In genomic region chr5:115026170-115026569, GRCm38 (mm10) we compare ENCODE assay signal across 33 mouse cellular contexts. TPM values are rescaled to one million over a fixed set of nuclear protein-coding genes. Genes with fewer than 3 reads are reported as not detected.
DNase-seq lines count a peak whose midpoint lies in the region; ATAC-seq and TF ChIP-seq lines count a peak whose summit lies in the region.
"Had no signal": no experiment of that assay in that cellular context is flagged by ENCODE, and none has a peak within 500 bp of the region (broad histone marks: within the 10 kb centered on the region; RNA-seq: fewer than 3 reads in every experiment).

No protein-coding gene starts in this region.

- WGBS in kidney, adult 2 months, result 63% methylated on average over 4 of the region's 4 CpGs
- WGBS in lung, postnatal 0 days, result 76% methylated on average over 4 of the region's 4 CpGs

- ATAC-seq in frontal cortex, adult (ENCODE audit: low TSS enrichment), result peak; percentile 77
- no peak for ATAC-seq in lung, postnatal 0 days
- ATAC-seq: forebrain, embryonic 15.5 days; inflammation-experienced regulatory T-cells, adult 6 months; midbrain, embryonic 15.5 days; Patski had no signal

- no peak overlapping the region for H3K9ac ChIP-seq in lung, postnatal 0 days (replicated peaks; ENCODE audit: low read depth)
- H3K9ac ChIP-seq: forebrain, embryonic 15.5 days; hindbrain, embryonic 15.5 days; limb, embryonic 13.5 days; liver, embryonic 15.5 days; lung, embryonic 15.5 days; midbrain, embryonic 15.5 days; stomach, embryonic 15.5 days had no signal

- H3K4me2 ChIP-seq in lung, postnatal 0 days (replicated peaks; ENCODE audit: low read depth, low read length), result no peak overlapping the region
- H3K4me2 ChIP-seq in myocyte (ENCODE audit: low read depth), result no peak overlapping the region
- H3K4me2 ChIP-seq: forebrain, embryonic 15.5 days; hindbrain, embryonic 15.5 days; limb, embryonic 13.5 days; liver, embryonic 15.5 days; lung, embryonic 15.5 days; midbrain, embryonic 15.5 days; stomach, embryonic 15.5 days had no signal

- no peak for DNase-seq in frontal cortex, adult 2 months (ENCODE audit: extremely low spot score in 1 of 2, low spot score in 1 of 2)
- no peak for DNase-seq in kidney, adult 2 months
- no peak for DNase-seq in kidney, adult 11 months
- no peak for DNase-seq in lung, postnatal 0 days (ENCODE audit: low spot score)
- DNase-seq in lung, adult 18-20 months, result no peak
- no peak for DNase-seq in thymus, postnatal 14 days
- DNase-seq: adrenal gland, postnatal 10 days; cerebellum, adult 11 months; cerebellum, postnatal 10 days; gastrocnemius, postnatal 25 days; heart, adult 18-20 months; heart, postnatal 14 days; kidney, adult 9 months; kidney, postnatal 10 days; lung, postnatal 36 days; right cerebral cortex, postnatal 25 days had no signal

- H3K4me3 ChIP-seq in kidney, adult 2 months (ENCODE audit: insufficient read depth, low read depth, low read length), result no peak overlapping the region
- no peak overlapping the region for H3K4me3 ChIP-seq in lung, postnatal 0 days (ENCODE audit: low read depth, low read length)
- no peak overlapping the region for H3K4me3 ChIP-seq in myocyte
- H3K4me3 ChIP-seq: forebrain, embryonic 15.5 days; hindbrain, embryonic 10.5 days; hindbrain, embryonic 15.5 days; limb, embryonic 13.5 days; liver, embryonic 15.5 days; lung, embryonic 15.5 days; midbrain, embryonic 10.5 days; midbrain, embryonic 15.5 days; stomach, embryonic 15.5 days had no signal

- peaks cover 100% of the 10 kb centered on the region for H3K79me2 ChIP-seq in myocyte (ENCODE audit: control insufficient read depth, insufficient read depth)

- no peaks in the 10 kb centered on the region for H3K9me3 ChIP-seq in lung, postnatal 0 days (ENCODE audit: low read length)
- H3K9me3 ChIP-seq: forebrain, embryonic 15.5 days; hindbrain, embryonic 15.5 days; limb, embryonic 13.5 days; liver, embryonic 15.5 days; lung, embryonic 15.5 days; midbrain, embryonic 15.5 days; stomach, embryonic 15.5 days had no signal

- no peak for TF ChIP-seq POLR2A in kidney, adult 2 months (IDR thresholded peaks at IDR 0.05; ENCODE audit: low read depth, low read length)
- no peak for TF ChIP-seq POLR2A in myocyte (IDR thresholded peaks at IDR 0.05; ENCODE audit: insufficient read length, low read depth)

- no peaks in the 10 kb centered on the region for H3K36me3 ChIP-seq in kidney, adult 2 months (ENCODE audit: control insufficient read depth, insufficient read depth, low read length)
- no peaks in the 10 kb centered on the region for H3K36me3 ChIP-seq in lung, postnatal 0 days (ENCODE audit: insufficient read depth, low read length)
- H3K36me3 ChIP-seq in myocyte (ENCODE audit: control insufficient read depth, insufficient read depth), result no peaks in the 10 kb centered on the region
- H3K36me3 ChIP-seq: forebrain, embryonic 15.5 days; hindbrain, embryonic 15.5 days; lung, embryonic 15.5 days; midbrain, embryonic 15.5 days; stomach, embryonic 15.5 days had no signal

- TF ChIP-seq CTCF in kidney, adult 2 months (conservative IDR thresholded peaks at IDR 0.05; ENCODE audit: insufficient read depth, insufficient read length, low read depth, low read length), result 0 out of 2 replicates have a peak, but pooled peaks have one; percentile 5
- peak; percentile 25; the same call in 1 of the 2 replicates for TF ChIP-seq CTCF in lung, postnatal 0 days (IDR thresholded peaks at IDR 0.05)

- no peaks in the 10 kb centered on the region for H3K27me3 ChIP-seq in kidney, adult 2 months (replicated peaks; ENCODE audit: control insufficient read depth, insufficient read depth, low read length)
- H3K27me3 ChIP-seq in lung, postnatal 0 days (replicated peaks; ENCODE audit: insufficient read depth, low read length), result no peaks in the 10 kb centered on the region
- no peaks in the 10 kb centered on the region for H3K27me3 ChIP-seq in myocyte (ENCODE audit: control insufficient read depth, insufficient read depth, insufficient read length)
- H3K27me3 ChIP-seq: forebrain, embryonic 15.5 days; hindbrain, embryonic 15.5 days; limb, embryonic 13.5 days; liver, embryonic 15.5 days; lung, embryonic 15.5 days; midbrain, embryonic 15.5 days; Patski; stomach, embryonic 15.5 days had no signal

- H3ac ChIP-seq in myocyte (ENCODE audit: control insufficient read depth, insufficient read length), result no peak overlapping the region

- TF ChIP-seq EP300 in lung, postnatal 0 days (IDR thresholded peaks at IDR 0.05), result no peak

- H3K4me1 ChIP-seq in kidney, adult 2 months (ENCODE audit: control insufficient read depth, insufficient read depth, low read length), result peaks cover 16% of the 10 kb centered on the region
- no peaks in the 10 kb centered on the region; the same call in 1 of the 2 replicates for H3K4me1 ChIP-seq in lung, postnatal 0 days (ENCODE audit: insufficient read depth, low read depth, low read length)
- H3K4me1 ChIP-seq: stomach, embryonic 15.5 days had no signal

- H3K27ac ChIP-seq in kidney, adult 2 months (ENCODE audit: insufficient read depth, low read depth, low read length), result no peak overlapping the region
- no peak overlapping the region for H3K27ac ChIP-seq in lung, postnatal 0 days (ENCODE audit: low read length)
- H3K27ac ChIP-seq: forebrain, embryonic 15.5 days; hindbrain, embryonic 10.5 days; hindbrain, embryonic 15.5 days; limb, embryonic 13.5 days; liver, embryonic 15.5 days; lung, embryonic 15.5 days; midbrain, embryonic 10.5 days; midbrain, embryonic 15.5 days; stomach, embryonic 15.5 days had no signal

TF ChIP-seq in myocyte, 11 proteins besides CTCF, POLR2A, EP300 and RAD21:
- TF ChIP-seq MYOG (IDR thresholded peaks at IDR 0.05; ENCODE audit: control insufficient read depth in 1 of 3, insufficient read depth in 1 of 3, insufficient read length in 2 of 3, low read depth in 2 of 3) (peak in 2 of 3 experiments; percentile 32 to 76), USF1 (IDR thresholded peaks at IDR 0.05; ENCODE audit: low read depth) (no peak), MYOD1 (IDR thresholded peaks at IDR 0.05; ENCODE audit: control insufficient read depth in 1 of 3, insufficient read length in 2 of 3, low read depth in 2 of 3) (peak; percentile 67 to 94 (median 79)), POLR2AphosphoS2 (IDR thresholded peaks at IDR 0.05; ENCODE audit: insufficient read length, low read depth) (no peak), TCF3 (IDR thresholded peaks at IDR 0.05; ENCODE audit: insufficient read length, low read depth) (peak; percentile 34)

RNA-seq across cellular contexts. Expression of gene Sppl3, which starts 15.2 kb away (rescaled TPM):
- 70.2 and 71.3 TPM in 2 replicates for polyA plus RNA-seq in frontal cortex, adult 2 months (2012; rRNA removed)
- 51.5 and 57.0 TPM in 2 replicates for polyA plus RNA-seq in kidney, adult 2 months (2012; rRNA removed)
- polyA plus RNA-seq in lung, postnatal 0 days (2015; fragmentation: Nextera tagmentation; extraction: Ambion mirVana), result 16.6 and 22.8 TPM in 2 replicates
- 24.9 TPM for polyA plus RNA-seq in myocyte (2012; fragmentation: generic; extraction: Trizol)

RNA-seq across cellular contexts. Expression of gene Hnf1a, which starts 55.3 kb away (rescaled TPM):
- not detected in 2 replicates for polyA plus RNA-seq in frontal cortex, adult 2 months (2012; rRNA removed)
- polyA plus RNA-seq in kidney, adult 2 months (2012; rRNA removed), result 24.2 and 29.5 TPM in 2 replicates
- polyA plus RNA-seq in lung, postnatal 0 days (2015; fragmentation: Nextera tagmentation; extraction: Ambion mirVana), result not detected in 2 replicates
- polyA plus RNA-seq in myocyte (2012; fragmentation: generic; extraction: Trizol), result not detected
- polyA plus RNA-seq: cortical plate, adult 2 months; embryonic facial prominence, embryonic 11.5 days; forebrain, embryonic 15.5 days; heart, embryonic 14.5 days; hindbrain, embryonic 10.5 days; limb, embryonic 13.5 days; neural tube, embryonic 11.5 days had no signal

Comparison
In these comparisons a context has a peak if more than half of its experiments do, and no peak if none do; other contexts are left out.
1. RNA of gene Hnf1a, which starts 55.3 kb away (polyA plus RNA-seq): 24.2 to 29.5 TPM in kidney, adult 2 months; not detected in myocyte (single experiment), not detected in frontal cortex, adult 2 months and not detected in lung, postnatal 0 days; every median in the first group is over 10 times any median in the second.